Mouse (Mus musculus) hematopoietic stem cell, adult 5-6 weeks (primary cell): ENCODE measurements at regions not wholly inside any gene's neighbourhood (a gene's known extent, or its start where the extent isn't known, plus 50 kb on each side); places are given as distances from the start of the nearest gene placed in this dataset.

Experiments
- ATAC-seq, 2 experiments: fragments of 125-278 bp in 1 of 2; replicated peaks in 1 of 2; 2 replicates each; pipeline ENCODE4 v1.8.0; 2016 to 2017; ENCODE audit warnings: inconsistent platforms in 2 of 2, mild to moderate bottlenecking in 2 of 2, moderate number of reproducible peaks in 2 of 2, low read depth in 1 of 2, moderate TSS enrichment in 1 of 2; ENCODE audit not compliant: low FRiP score in 2 of 2, poor library complexity in 2 of 2, severe bottlenecking in 2 of 2, insufficient read depth in 1 of 2, low TSS enrichment in 1 of 2

GRCm38 (mm10) chr1:77010608-77011214, 504.2 kb downstream of the Epha4 start:
- no peak for ATAC-seq

- no peak for ATAC-seq
Measured at GRCm38 (mm10) chr1:77027656-77028055, 487.2 kb downstream of the Epha4 start.

GRCm38 (mm10) chr1:77028216-77028615, 486.7 kb downstream of the Epha4 start:
- ATAC-seq: no peak

- no peak for ATAC-seq
Measured at GRCm38 (mm10) chr1:77029091-77029490, 485.8 kb downstream of the Epha4 start.

- peak in 1 of 2 experiments; percentile 46; a peak in 1 of 4 replicates for ATAC-seq
Measured at GRCm38 (mm10) chr1:77043749-77044564, 470.9 kb downstream of the Epha4 start.

- no peak for ATAC-seq
Measured at GRCm38 (mm10) chr1:77048720-77049406, 466.0 kb downstream of the Epha4 start.

- no peak for ATAC-seq
Measured at GRCm38 (mm10) chr1:77051239-77051638, 463.6 kb downstream of the Epha4 start.

GRCm38 (mm10) chr1:77053837-77054540, 460.9 kb downstream of the Epha4 start:
- no peak for ATAC-seq

GRCm38 (mm10) chr1:77062468-77062867, 452.4 kb downstream of the Epha4 start:
- no peak for ATAC-seq

- ATAC-seq: no peak
Measured at GRCm38 (mm10) chr1:77073071-77073470, 441.8 kb downstream of the Epha4 start.

GRCm38 (mm10) chr1:77074926-77075885, 439.7 kb downstream of the Epha4 start:
- ATAC-seq: no peak

- ATAC-seq: no peak
Measured at GRCm38 (mm10) chr1:77080767-77081166, 434.1 kb downstream of the Epha4 start.

GRCm38 (mm10) chr1:77081660-77082059, 433.2 kb downstream of the Epha4 start:
- no peak for ATAC-seq

- no peak for ATAC-seq
Measured at GRCm38 (mm10) chr1:77082410-77082809, 432.5 kb downstream of the Epha4 start.

- ATAC-seq: no peak
Measured at GRCm38 (mm10) chr1:77093551-77093950, 421.3 kb downstream of the Epha4 start.

GRCm38 (mm10) chr1:77101726-77102272, 413.1 kb downstream of the Epha4 start:
- no peak for ATAC-seq
